Mouse (Mus musculus) ES-Bruce4 (cell line): ENCODE data around the gene Lin37. TPM values are rescaled to one million over a fixed set of nuclear protein-coding genes. Genes with fewer than 3 reads are reported as not detected.

Source experiments
- H3K27ac ChIP-seq: 2 replicates; pipeline ENCODE4 v1.5.1; 2012; ENCODE audit warnings: low read length, inconsistent platforms; ENCODE audit not compliant: insufficient read depth
- H3K27me3 ChIP-seq: 2 replicates; pipeline ENCODE4 v1.6.1; 2012; ENCODE audit warnings: mild to moderate bottlenecking, low read length, inconsistent platforms; ENCODE audit not compliant: control insufficient read depth, poor library complexity, insufficient read depth, severe bottlenecking
- H3K36me3 ChIP-seq: 2 replicates; pipeline ENCODE4 v1.6.1; 2012; ENCODE audit warnings: inconsistent platforms, mild to moderate bottlenecking, low read length, moderate library complexity; ENCODE audit not compliant: control insufficient read depth, poor library complexity, insufficient read depth, severe bottlenecking
- H3K4me1 ChIP-seq: one replicate; pipeline ENCODE4 v1.8.1; 2011; ENCODE audit warnings: low read length; ENCODE audit not compliant: control insufficient read depth, insufficient read depth
- H3K4me3 ChIP-seq: 2 replicates; pipeline ENCODE4 v1.5.1; 2011; ENCODE audit warnings: low read depth, mild to moderate bottlenecking, low read length
- H3K9ac ChIP-seq: 2 replicates; pipeline ENCODE4 v1.6.1; 2012; ENCODE audit warnings: low read depth, mild to moderate bottlenecking, inconsistent platforms; ENCODE audit not compliant: poor library complexity, severe bottlenecking
- H3K9me3 ChIP-seq: replicated peaks from 2 replicates; pipeline ENCODE4 v1.6.1; 2012; ENCODE audit warnings: mild to moderate bottlenecking, low read length, inconsistent platforms; ENCODE audit not compliant: control insufficient read depth, poor library complexity, insufficient read depth, severe bottlenecking
- CTCF ChIP-seq: IDR thresholded peaks from one replicate; pipeline ENCODE4 v1.8.1; 2011; ENCODE audit warnings: low read depth, low read length
- EP300 ChIP-seq: IDR thresholded peaks from 2 replicates; pipeline ENCODE4 v1.6.1; 2011; ENCODE audit warnings: low read depth, low read length; ENCODE audit not compliant: insufficient read depth
- POLR2A ChIP-seq: IDR thresholded peaks from one replicate; pipeline ENCODE4 v1.8.1; 2011; ENCODE audit warnings: low read length; ENCODE audit not compliant: insufficient read depth
- polyA plus RNA-seq: library from polyadenylated mRNA; stranded (reverse); fragments of >200 nt; gene quantifications from 2 replicates; pipeline ENCODE4 v1.2.4, GENCODE M21; 2011; ENCODE audit warnings: low read depth; ENCODE audit not compliant: missing spikeins, insufficient read depth, insufficient read length

Gene Lin37
- polyA plus RNA-seq, 1 experiment = 23.3 TPM

- no peak overlapping the region for H3K4me3 ChIP-seq
- TF ChIP-seq EP300 (no peak), CTCF (no peak), POLR2A (no peak)
- H3K36me3 ChIP-seq = peaks cover 7% of the 10 kb centered on the region
- no peaks in the 10 kb centered on the region for H3K4me1 ChIP-seq
- no peaks in the 10 kb centered on the region for H3K9me3 ChIP-seq
- no peak overlapping the region for H3K27ac ChIP-seq
- H3K27me3 ChIP-seq = no peaks in the 10 kb centered on the region
- no peak overlapping the region for H3K9ac ChIP-seq
Measured at GRCm38 (mm10) chr7:30550603-30551002, 9.0 kb downstream of the Lin37 start.

DNA sequence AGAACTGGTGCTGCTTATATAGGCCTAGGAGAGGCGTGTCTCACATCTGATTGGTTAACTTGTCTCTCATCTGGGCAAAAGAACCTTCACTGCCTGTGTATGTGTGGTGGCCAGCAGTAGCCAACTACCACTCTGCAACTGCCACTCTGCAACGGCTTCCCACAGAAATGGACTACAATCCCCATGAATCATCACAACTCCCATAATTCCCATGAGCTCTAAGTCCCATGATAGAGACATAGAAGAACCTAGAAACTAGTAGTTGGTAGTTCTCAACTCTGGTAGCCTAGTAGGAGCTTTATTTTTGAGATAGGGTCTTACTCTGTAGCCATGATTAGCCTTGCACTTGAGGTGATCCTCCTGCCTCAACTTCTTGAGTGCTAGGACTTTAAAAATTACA is 9.8 kb downstream of the Lin37 start:
- Histone ChIP-seq H3K27me3 (no peaks in the 10 kb centered on the region), H3K4me1 (no peaks in the 10 kb centered on the region), H3K9ac (no peak overlapping the region), H3K36me3 (no peaks in the 10 kb centered on the region; the same call in none of the 2 replicates), H3K9me3 (no peaks in the 10 kb centered on the region), H3K27ac (no peak overlapping the region), H3K4me3 (no peak overlapping the region)
- TF ChIP-seq EP300 = no peak
- no peak for TF ChIP-seq POLR2A
- TF ChIP-seq CTCF = no peak

DNA sequence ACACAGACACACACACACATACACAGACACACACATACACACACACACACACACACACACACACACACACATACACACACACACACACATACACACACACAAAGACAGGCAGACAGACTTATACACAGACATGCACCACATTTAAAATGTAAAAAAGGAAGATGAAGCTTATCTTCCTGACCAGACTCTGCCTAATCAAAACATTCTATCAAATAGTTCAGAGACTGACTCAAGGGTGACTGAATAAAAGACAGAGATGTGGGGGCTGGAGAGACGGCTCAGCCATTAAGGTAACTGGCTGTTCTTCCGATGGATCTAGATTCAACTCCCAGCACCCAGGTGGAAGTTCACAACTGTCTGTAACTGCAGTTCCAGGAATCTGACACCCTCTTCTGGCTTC is 15.3 kb downstream of the Lin37 start:
- Histone ChIP-seq H3K9ac (no peak overlapping the region), H3K27me3 (no peaks in the 10 kb centered on the region), H3K4me1 (peaks cover 2% of the 10 kb centered on the region), H3K36me3 (no peaks in the 10 kb centered on the region; the same call in none of the 2 replicates), H3K4me3 (no peak overlapping the region), H3K9me3 (no peaks in the 10 kb centered on the region), H3K27ac (no peak overlapping the region)
- TF ChIP-seq POLR2A (no peak), EP300 (no peak)

GRCm38 (mm10) chr7:30540572-30540971 is 19.1 kb downstream of the Lin37 start:
- no peaks in the 10 kb centered on the region for H3K36me3 ChIP-seq
- H3K4me3 ChIP-seq = no peak overlapping the region
- 0 out of 2 replicates have a peak overlapping the region, but pooled peaks have one; percentile 6 for H3K9ac ChIP-seq
- TF ChIP-seq POLR2A (no peak), EP300 (no peak), CTCF (no peak)
- H3K9me3 ChIP-seq = no peaks in the 10 kb centered on the region
- no peak overlapping the region for H3K27ac ChIP-seq
- H3K4me1 ChIP-seq = peaks cover 2% of the 10 kb centered on the region
- no peaks in the 10 kb centered on the region for H3K27me3 ChIP-seq

DNA sequence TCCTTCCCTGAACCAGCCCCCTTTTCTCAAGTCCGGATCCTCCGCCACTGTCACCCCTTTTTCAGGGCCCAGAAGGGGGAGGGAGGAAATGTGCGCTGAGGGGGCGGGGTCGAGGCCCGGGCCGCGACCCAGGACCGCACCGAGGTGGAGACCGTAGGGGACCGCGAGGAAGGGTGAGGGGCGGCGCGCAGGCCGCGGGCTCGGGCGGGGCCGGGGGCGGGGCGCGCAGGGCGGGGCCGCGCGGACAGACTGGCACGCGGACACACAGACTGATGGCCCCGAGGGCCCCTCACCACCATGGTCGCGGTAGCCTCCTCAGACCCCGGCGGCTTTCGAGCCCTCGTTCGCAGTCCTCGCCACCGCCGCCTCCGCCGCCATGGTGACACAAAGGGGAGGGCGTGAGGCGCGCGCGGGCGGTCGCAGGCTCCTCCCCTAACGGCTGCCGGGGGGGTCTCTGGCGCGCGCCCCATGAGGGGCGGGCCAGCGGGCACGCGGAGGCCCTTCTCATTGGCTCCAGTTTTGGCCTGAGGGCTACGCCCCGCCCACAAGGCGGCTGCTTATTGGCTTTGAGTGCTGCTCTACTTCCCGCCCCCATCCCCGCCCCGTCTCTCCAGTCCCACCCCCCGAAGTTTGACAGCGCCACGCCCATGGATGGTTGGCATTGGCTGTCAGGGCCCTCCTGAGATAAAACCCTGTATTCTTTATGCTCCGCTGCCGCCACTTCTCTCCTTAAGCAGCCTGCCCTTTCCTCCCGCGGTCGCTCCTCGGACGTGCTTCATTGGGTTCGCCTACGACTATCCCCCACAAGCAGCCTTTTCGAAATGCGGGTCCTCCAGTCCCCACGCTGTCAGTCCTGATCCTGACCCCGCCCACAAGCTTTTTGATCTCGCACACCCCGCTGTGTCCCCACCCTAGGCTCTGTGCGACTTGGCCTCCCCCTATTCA is 24.7 kb downstream of the Lin37 start, which contains the start of gene Arhgap33:
Gene Arhgap33 (minus strand): TSS at position 428 of the 945 bp plus-strand sequence.
- TF ChIP-seq EP300 (no peak), CTCF (no peak), POLR2A (no peak)
- Histone ChIP-seq H3K4me1 (no peaks in the 10 kb centered on the region), H3K27me3 (peaks cover 4% of the 10 kb centered on the region; the same call in 1 of the 2 replicates), H3K9me3 (0 out of 2 replicates have a peak, but pooled peaks cover 4% of the 10 kb centered on the region), H3K4me3 (peak within 1 kb of the TSS; percentile 80), H3K27ac (no peak within 1 kb of the TSS), H3K36me3 (no peaks in the 10 kb centered on the region), H3K9ac (peak within 1 kb of the TSS; percentile 62)
